Mouse (Mus musculus) stomach, embryonic 14.5 days (tissue): ENCODE results near the gene Srp54c. TPM values are rescaled to one million over a fixed set of nuclear protein-coding genes. Genes with fewer than 3 reads are reported as not detected.
"Not testable (repeated sequence)": the region's sequence is repeated elsewhere in the genome, so short reads cannot be mapped to it uniquely, and the experiment has no call there.

Experiments used
- ATAC-seq: fragments of 200-750 bp; cut with Nextera tagmentation; 2 replicates; pipeline ENCODE4 v1.8.0; 2017; ENCODE audit warnings: low read depth, moderate TSS enrichment; ENCODE audit not compliant: insufficient number of reproducible peaks, insufficient read depth, low FRiP score
- H3K27ac ChIP-seq: fragments of 300-500 bp; sonication (generic); 2 replicates; pipeline ENCODE4 v1.5.1; 2014; ENCODE audit warnings: mild to moderate bottlenecking, low read length, moderate library complexity, mixed read lengths
- H3K27me3 ChIP-seq: fragments of 300-500 bp; sonication (generic); 2 replicates; pipeline ENCODE4 v1.6.1; 2014; ENCODE audit warnings: low read length, control low read depth, mixed read lengths; ENCODE audit not compliant: control insufficient read depth, insufficient read depth
- H3K36me3 ChIP-seq: fragments of 300-500 bp; sonication (generic); 2 replicates; pipeline ENCODE4 v1.6.1; 2014; ENCODE audit warnings: mild to moderate bottlenecking, control low read depth, low read length, moderate library complexity, mixed read lengths; ENCODE audit not compliant: control insufficient read depth, insufficient read depth
- H3K4me1 ChIP-seq: fragments of 300-500 bp; sonication (generic); 2 replicates; pipeline ENCODE4 v1.6.1; 2014; ENCODE audit warnings: low read length, control low read depth, mixed read lengths; ENCODE audit not compliant: control insufficient read depth, insufficient read depth
- H3K4me2 ChIP-seq: fragments of 300-500 bp; sonication (generic); replicated peaks from 2 replicates; pipeline ENCODE4 v1.6.1; 2014; ENCODE audit warnings: low read depth, low read length, control low read depth
- H3K4me3 ChIP-seq: fragments of 300-500 bp; sonication (generic); 2 replicates; pipeline ENCODE4 v1.5.1; 2014; ENCODE audit warnings: low read depth, low read length, control low read depth
- H3K9ac ChIP-seq: fragments of 300-500 bp; sonication (generic); replicated peaks from 2 replicates; pipeline ENCODE4 v1.6.1; 2014; ENCODE audit warnings: low read depth, mild to moderate bottlenecking, control low read depth, low read length, moderate library complexity, mixed read lengths
- H3K9me3 ChIP-seq: fragments of 300-500 bp; sonication (generic); 2 replicates; pipeline ENCODE4 v1.6.1; 2016; ENCODE audit warnings: low read depth, low read length, control low read depth; ENCODE audit not compliant: control insufficient read depth
- WGBS: fragments of 180-500 bp; shearing (Covaris S2); extraction: QIAGEN DNeasy Blood & Tissue Kit; methylation state at CpG from one replicate; pipeline ENCODE4 v1.1.7; 2014; 5-methylcytosine and 5-hydroxymethylcytosine counted together
- polyA plus RNA-seq: library from polyadenylated mRNA; unstranded; fragments of >200 nt; fragmentation: Nextera tagmentation; extraction: Ambion mirVana; gene quantifications from 2 replicates; pipeline ENCODE4 v1.2.1, GENCODE M21; 2014

Srp54c gene
- 68.1 and 82.2 TPM in 2 replicates for polyA plus RNA-seq

- peak; percentile 98 for ATAC-seq
- H3K36me3 ChIP-seq, H3K9me3 ChIP-seq, H3K9ac ChIP-seq, H3K4me2 ChIP-seq, H3K4me1 ChIP-seq, H3K27me3 ChIP-seq, H3K27ac ChIP-seq: not testable (repeated sequence)
- peak within 1 kb of the TSS; percentile 22; the same call in 1 of the 2 replicates for H3K4me3 ChIP-seq
- no CpG with 5 or more reads among the region's 57 CpGs for WGBS
Measured at GRCm38 (mm10) chr12:55229626-55230519, at the start of gene Srp54c. Gene Srp54c (plus strand): TSS chr12:55230168.

GRCm38 (mm10) chr12:55187686-55188085, 42.3 kb upstream of the Srp54c start:
- not testable (repeated sequence) for H3K4me1 ChIP-seq, H3K9me3 ChIP-seq, ATAC-seq, H3K4me3 ChIP-seq, H3K27me3 ChIP-seq, H3K4me2 ChIP-seq, H3K27ac ChIP-seq, H3K36me3 ChIP-seq, H3K9ac ChIP-seq
- WGBS, result no CpG with 5 or more reads among the region's 8 CpGs

DNA sequence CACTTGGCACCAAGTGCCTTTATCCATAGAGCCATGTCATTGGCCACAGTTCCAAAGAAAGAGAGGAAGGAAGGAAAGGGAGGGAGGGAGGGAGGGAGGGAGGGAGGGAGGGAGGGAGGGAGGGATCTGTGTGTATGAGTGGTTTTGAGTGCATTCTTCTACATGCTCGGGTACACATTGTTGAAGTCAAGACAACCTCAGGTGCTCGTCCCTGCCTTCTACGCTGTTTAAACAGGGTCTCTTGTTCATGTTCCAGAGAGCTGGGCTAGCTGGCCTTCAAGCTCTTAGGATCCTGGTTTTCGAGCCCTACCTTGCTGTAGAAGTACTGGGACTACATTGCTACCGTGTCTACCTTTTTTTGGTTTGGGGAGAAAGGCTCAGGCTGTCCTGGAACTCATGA, 40.8 kb upstream of the Srp54c start:
- H3K4me2 ChIP-seq, H3K36me3 ChIP-seq, ATAC-seq, H3K9me3 ChIP-seq, H3K9ac ChIP-seq, H3K4me1 ChIP-seq, H3K27me3 ChIP-seq, H3K27ac ChIP-seq, H3K4me3 ChIP-seq: not testable (repeated sequence)
- no CpG with 5 or more reads among the region's 5 CpGs for WGBS

DNA sequence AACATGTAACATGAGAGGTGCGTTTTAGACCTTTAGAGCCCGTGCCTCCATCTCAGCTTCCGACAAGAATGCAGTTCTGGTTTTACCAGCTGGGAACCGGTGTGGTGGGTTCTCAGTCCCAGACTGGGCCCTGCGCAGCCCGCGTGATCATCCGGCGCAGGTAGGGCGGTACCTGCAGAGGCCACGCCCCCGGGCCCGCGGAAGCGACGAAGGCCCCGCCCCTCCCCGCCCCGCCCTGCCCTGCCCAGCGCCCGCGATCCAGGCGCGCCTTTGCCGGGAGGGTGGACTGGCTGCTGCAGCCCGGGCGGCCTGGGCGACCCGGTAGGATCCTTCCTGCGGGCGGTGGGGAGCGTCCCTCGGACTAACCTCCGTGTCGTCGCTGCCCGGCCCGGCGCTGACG, 30.7 kb upstream of the Srp54c start, which contains the start of gene 1700047I17Rik2:
TSS of gene 1700047I17Rik2 (plus strand) at position 287 of the 400 bp plus-strand sequence.
- ATAC-seq, result peak; percentile 98
- not testable (repeated sequence) for H3K9ac ChIP-seq, H3K36me3 ChIP-seq, H3K27me3 ChIP-seq, H3K4me1 ChIP-seq, H3K27ac ChIP-seq, H3K9me3 ChIP-seq, H3K4me3 ChIP-seq, H3K4me2 ChIP-seq
- WGBS, result no CpG with 5 or more reads among the region's 40 CpGs

DNA sequence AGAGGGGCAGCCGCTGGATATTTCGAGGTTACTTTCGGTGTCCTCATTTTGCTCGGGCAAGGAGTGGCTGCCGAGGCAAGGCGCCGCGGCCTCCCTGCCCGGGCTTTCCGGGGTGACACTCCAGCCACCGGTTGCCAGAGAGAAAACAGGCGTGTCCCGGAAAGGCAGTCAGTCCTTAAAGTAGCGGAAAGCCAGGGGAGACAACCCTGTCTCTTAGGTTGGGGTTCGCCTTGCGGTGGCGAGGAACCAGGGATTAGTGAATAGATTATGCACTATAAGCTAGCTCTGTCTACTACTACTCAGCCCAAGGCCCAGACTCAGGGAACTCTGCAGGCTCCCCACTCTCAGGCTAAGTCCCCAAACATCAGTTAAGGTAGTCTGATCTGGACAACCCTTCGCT, 30.2 kb upstream of the Srp54c start:
- not testable (repeated sequence) for H3K27ac ChIP-seq, H3K4me2 ChIP-seq, H3K27me3 ChIP-seq, H3K9me3 ChIP-seq, H3K4me3 ChIP-seq, H3K36me3 ChIP-seq, H3K4me1 ChIP-seq, H3K9ac ChIP-seq
- ATAC-seq, result peak; percentile 38; the same call in 1 of the 2 replicates
- no CpG with 5 or more reads among the region's 18 CpGs for WGBS

- WGBS, result no CpG with 5 or more reads among the region's 6 CpGs
Measured at GRCm38 (mm10) chr12:55212944-55213343, 17.0 kb upstream of the Srp54c start.

GRCm38 (mm10) chr12:55230520-55230861, 523 bp downstream of the Srp54c start:
- WGBS, result under 1% methylated on average over 10 of the region's 25 CpGs
- ATAC-seq, result peak; percentile 30
- H3K4me2 ChIP-seq, H3K27me3 ChIP-seq, H3K36me3 ChIP-seq, H3K9me3 ChIP-seq, H3K27ac ChIP-seq, H3K9ac ChIP-seq, H3K4me1 ChIP-seq: not testable (repeated sequence)
- H3K4me3 ChIP-seq, result peak overlapping the region; percentile 22; the same call in 1 of the 2 replicates

More at GRCm38 (mm10) chr12:55212944-55213343, 17.0 kb upstream of the Srp54c start:
- H3K36me3 ChIP-seq, H3K4me2 ChIP-seq, H3K9ac ChIP-seq, H3K27ac ChIP-seq, H3K27me3 ChIP-seq, H3K9me3 ChIP-seq, H3K4me1 ChIP-seq, ATAC-seq, H3K4me3 ChIP-seq: not testable (repeated sequence)

DNA sequence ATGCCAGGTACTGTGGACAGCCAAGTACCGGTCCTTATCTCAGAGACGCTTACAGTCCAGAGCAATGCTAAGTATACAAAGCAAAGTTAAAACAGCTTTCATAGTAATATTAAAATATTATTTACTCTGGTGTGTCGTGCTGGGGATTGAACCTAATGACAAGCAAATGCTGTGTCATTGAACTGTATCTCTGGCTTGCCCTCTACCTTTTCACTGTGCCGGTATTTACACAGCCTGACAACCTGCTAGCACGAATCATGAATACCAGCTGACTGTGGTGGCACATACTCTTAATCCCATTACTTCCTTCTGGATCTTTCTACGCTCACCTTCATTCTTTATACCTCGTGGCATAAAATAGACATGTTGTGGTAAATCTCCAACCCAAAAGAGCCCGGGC, 12.3 kb downstream of the Srp54c start:
- H3K9me3 ChIP-seq, H3K27me3 ChIP-seq, H3K27ac ChIP-seq, H3K36me3 ChIP-seq, H3K4me2 ChIP-seq, H3K4me1 ChIP-seq, H3K4me3 ChIP-seq, H3K9ac ChIP-seq, ATAC-seq: not testable (repeated sequence)
- no CpG with 5 or more reads among the region's 8 CpGs for WGBS

DNA sequence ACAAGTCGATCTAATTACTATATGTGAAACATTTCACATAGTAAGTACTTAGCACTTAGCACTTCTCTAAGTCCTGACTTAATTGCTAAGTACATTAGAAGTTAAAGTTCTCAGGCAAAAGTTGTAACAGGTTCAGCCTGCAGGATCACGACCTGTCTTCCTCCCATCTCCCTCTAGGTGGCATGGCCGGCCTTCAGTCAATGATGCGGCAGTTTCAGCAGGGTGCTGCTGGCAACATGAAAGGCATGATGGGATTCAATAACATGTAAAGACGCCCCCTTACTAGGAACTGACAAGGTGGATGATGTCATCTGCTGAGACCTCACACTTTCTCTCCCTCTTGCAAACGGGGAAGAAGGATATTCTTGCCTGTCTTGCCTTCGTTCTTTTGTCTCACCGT, 32.0 kb downstream of the Srp54c start:
- not testable (repeated sequence) for H3K9me3 ChIP-seq, H3K4me3 ChIP-seq, ATAC-seq, H3K36me3 ChIP-seq, H3K27me3 ChIP-seq, H3K4me2 ChIP-seq, H3K4me1 ChIP-seq, H3K27ac ChIP-seq, H3K9ac ChIP-seq
- no CpG with 5 or more reads among the region's 8 CpGs for WGBS
